Mouse (Mus musculus): Measurements from ENCODE around the gene Coro1a.

DNA sequence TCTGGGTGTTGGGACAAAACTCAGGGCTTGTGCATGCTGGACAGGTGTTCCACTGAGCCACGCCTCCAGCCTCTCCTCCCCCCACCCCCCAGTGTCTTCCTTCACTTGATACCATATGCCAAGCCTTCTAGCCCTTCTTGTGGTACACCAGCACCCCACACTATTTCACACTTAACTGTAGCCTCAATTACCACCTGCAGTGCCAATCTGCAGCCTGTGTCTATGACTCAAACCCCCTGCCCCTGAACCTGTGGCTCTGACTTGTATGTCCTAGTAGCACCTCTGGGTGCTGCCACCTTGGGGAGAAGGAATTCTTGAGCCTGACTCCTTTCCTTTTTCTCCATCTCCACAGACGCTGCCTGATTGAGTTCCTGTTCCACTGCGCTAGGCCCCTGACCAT is 4.3 kb upstream of the Coro1a start:
- TF ChIP-seq GATA1 (IDR thresholded peaks at IDR 0.05; ENCODE audit: borderline replicate concordance, low read length) = no peak
- TF ChIP-seq FLI1 (IDR thresholded peaks at IDR 0.05; ENCODE audit: low read length) = no peak
